Mouse (Mus musculus) v-Abl transformed pro-B cells (cell line): ENCODE measurements around the gene Ttc13.

Experiments
- in situ Hi-C, 2 experiments: fragments of 400-800 bp; cut with MboI; formaldehyde crosslinking; loops; one replicate each; pipeline ENCODE4 v1.15.1; 2025; ENCODE audit not compliant: unreplicated experiment in 2 of 2

Gene Ttc13

GRCm38 (mm10) chr8:124705823-124706222, 16.0 kb downstream of the Ttc13 start:
- in situ Hi-C loops, result no loop called here

- in situ Hi-C loops, result no loop called here
Measured at GRCm38 (mm10) chr8:124704376-124704775, 17.4 kb downstream of the Ttc13 start.

- in situ Hi-C loops, result no loop called here
Measured at GRCm38 (mm10) chr8:124703526-124703925, 18.3 kb downstream of the Ttc13 start.

- in situ Hi-C loops, result no loop called here
Measured at GRCm38 (mm10) chr8:124702183-124702582, 19.6 kb downstream of the Ttc13 start.

- in situ Hi-C loops, result no loop called here
Measured at GRCm38 (mm10) chr8:124701023-124701422, 20.8 kb downstream of the Ttc13 start.

DNA sequence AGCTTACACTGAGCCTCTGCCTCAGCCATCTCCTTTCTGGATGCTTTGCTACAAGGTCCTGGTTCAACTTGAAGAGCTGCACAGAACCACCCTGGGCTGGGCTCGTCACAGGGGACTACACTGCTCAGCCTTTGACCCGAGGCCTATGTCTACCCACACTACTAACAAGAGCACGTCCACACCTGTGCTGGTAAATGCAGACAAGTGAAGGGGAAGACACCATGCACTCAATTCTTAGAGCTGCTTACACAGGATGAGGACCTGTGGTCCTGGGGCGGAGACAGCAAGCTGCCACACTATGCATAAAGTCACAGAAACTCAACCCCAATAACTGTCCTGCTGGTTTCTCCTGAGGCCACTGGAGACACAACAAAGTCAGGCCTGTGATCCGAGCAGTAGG, 21.5 kb downstream of the Ttc13 start:
- in situ Hi-C loops, result no loop called here

GRCm38 (mm10) chr8:124695424-124696100, 26.2 kb downstream of the Ttc13 start:
- in situ Hi-C loops, result no loop called here

DNA sequence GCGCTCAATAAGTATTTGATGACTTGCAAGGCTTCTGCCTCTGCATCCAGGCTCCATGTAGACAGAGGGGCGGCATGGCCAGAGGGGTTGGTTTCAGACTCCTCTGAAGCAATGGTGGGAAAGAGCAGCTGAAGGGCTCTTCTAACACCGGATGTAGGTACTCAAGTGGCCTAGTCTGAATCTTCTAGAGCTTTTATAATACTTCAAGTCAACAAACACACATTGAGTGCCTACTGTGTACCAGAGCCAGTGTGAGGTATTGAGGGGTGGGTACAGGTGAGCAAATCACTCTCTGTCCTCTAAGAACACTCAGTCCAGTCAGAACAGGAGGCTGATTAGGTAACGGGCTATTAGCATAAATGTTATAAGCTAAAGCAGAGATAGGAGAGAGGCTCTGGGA, 30.1 kb downstream of the Ttc13 start:
- in situ Hi-C loops, result no loop called here

DNA sequence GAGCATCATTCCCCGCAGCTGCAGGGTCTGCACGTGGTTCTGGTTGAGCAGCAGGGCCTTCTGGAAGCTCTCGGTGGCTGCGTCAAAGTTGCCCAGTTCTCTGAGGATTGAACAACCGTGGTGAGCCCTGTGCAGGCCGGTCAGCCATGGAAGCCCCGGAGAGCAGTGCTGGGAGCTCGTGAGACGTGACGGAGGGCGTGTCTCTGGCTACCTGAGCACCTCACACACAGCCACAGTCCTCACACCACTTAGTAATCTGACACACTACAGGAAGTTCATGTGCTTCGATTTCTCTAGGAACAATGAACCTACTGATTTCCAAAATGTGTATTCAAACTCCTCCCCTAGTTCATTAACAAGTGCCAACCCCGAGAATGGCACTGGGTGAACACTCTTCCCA, 32.9 kb downstream of the Ttc13 start:
- in situ Hi-C loops, result no loop called here

DNA sequence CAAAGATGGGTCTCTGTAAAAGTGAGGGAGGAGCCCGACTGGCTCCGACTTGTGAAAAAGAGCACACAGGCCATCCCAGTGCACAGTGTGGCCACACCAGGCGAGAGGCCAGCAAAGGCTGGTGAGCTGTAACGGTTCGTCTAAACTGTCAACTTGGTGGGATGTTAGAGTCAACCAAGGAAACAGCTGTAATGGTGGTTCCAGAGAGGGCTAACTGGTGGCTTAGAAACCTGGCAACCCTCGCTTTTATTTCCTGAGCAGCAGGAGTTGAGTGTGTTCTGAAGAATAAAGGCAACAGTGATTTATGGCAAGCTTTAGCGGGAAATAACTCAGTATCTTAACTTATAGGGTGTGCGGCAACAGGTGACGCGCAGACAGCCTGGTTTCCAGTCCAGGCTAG, 39.6 kb downstream of the Ttc13 start:
- in situ Hi-C loops, result no loop called here

DNA sequence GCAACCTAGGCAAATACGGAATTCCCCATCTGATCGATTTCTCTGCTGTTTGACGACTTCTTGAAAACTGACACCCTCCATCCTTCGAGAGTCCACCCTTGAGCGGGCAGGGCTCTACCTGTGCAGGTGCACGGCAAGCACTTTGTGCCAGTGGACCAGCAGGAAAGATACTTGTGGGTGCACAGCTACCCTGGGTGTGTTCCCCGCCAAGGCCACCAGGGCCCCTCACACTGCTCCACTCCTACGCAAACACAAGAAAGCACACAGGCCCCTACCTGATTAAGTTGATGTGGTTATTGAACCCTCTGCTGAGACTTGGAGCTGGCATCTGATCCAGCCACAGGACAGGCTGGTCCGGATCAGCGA, 40.0 kb downstream of the Ttc13 start:
- in situ Hi-C loops, result no loop called here

GRCm38 (mm10) chr8:124681077-124681791, 40.5 kb downstream of the Ttc13 start:
- in situ Hi-C loops, result no loop called here

DNA sequence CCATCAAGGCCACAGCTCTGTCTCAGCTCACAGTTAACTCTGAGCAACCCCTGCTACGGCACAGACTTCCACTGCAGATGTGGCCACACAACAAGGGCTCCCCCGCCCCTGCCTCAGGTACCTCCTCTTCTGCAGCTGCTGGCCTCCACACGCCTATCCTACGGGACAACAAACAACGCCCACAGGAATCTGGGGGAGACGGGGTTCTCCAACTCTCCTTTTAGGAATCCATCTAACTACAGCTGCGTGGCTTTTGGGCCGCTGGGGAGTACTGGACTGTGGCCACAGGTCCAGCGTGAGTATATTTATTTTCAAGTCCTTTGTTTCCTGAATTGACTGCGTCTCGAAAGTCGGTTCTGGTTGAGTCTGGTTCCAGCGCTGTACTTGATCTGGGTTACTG, 43.5 kb downstream of the Ttc13 start:
- in situ Hi-C loops, result no loop called here

GRCm38 (mm10) chr8:124677486-124677885, 44.3 kb downstream of the Ttc13 start:
- in situ Hi-C loops, result no loop called here

- in situ Hi-C loops, result no loop called here
Measured at GRCm38 (mm10) chr8:124677078-124677477, 44.7 kb downstream of the Ttc13 start.

DNA sequence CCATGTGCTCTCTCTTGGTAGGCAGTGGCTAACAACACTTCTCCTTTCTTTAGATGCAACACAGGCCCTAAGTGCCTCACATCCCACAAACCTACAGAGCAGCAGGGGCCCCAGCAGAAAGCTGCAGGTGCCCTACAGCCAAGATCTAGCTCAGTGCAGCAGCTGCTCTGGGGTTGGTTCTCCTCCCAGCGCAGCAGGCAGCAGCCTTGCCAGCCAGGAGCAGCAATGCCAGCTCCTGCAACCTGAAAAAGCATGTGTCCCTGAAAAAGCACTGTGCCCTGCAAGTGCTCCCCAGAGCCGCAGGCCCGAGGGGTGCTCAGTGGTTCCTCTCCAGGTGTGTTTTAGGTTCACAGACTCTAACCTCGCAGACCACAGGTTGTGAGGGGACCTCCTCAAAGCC, 45.1 kb downstream of the Ttc13 start:
- in situ Hi-C loops, result no loop called here

GRCm38 (mm10) chr8:124672345-124672744, 49.4 kb downstream of the Ttc13 start:
- in situ Hi-C loops, result no loop called here

DNA sequence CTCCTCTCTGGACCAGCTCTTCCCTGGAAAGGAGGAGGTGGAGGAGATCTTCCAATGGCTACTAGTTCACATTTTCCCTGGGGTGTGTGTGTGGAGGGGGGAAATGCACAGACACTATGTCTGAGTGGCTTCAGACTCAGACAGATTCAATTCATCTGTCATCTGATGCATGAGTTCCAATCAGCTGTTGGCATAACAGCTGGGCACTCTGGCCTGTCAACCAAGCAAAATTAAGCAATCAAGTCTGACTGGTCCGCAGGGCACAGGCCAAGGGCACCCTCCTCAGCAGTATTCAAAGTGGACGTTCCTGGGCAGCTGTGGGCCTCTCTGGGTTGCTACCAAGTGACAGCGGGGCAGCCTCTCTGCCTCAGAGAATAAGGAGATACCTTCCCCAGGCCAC, 53.0 kb downstream of the Ttc13 start:
- in situ Hi-C loops, result no loop called here

DNA sequence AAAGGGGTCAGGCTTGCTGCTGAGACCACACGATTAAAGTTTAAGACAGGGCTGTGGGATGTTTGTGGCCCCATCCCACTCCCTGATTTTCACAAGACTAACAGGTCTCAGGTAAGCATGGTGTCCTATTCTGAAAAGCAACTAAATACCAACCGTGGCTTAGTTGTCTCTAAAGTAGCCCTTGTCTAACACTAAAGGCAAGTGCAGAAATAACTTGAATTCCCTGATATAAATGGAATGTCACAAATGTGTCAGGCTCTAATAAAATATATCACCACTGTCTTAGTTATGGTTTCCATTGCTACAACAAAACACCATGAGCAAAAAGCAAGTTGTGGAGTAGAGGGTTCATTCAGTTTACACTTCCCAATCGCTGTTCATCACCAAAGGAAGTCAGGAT, 57.4 kb downstream of the Ttc13 start:
- in situ Hi-C loops, result no loop called here

GRCm38 (mm10) chr8:124663874-124664230, 57.9 kb downstream of the Ttc13 start:
- in situ Hi-C loops, result no loop called here

DNA sequence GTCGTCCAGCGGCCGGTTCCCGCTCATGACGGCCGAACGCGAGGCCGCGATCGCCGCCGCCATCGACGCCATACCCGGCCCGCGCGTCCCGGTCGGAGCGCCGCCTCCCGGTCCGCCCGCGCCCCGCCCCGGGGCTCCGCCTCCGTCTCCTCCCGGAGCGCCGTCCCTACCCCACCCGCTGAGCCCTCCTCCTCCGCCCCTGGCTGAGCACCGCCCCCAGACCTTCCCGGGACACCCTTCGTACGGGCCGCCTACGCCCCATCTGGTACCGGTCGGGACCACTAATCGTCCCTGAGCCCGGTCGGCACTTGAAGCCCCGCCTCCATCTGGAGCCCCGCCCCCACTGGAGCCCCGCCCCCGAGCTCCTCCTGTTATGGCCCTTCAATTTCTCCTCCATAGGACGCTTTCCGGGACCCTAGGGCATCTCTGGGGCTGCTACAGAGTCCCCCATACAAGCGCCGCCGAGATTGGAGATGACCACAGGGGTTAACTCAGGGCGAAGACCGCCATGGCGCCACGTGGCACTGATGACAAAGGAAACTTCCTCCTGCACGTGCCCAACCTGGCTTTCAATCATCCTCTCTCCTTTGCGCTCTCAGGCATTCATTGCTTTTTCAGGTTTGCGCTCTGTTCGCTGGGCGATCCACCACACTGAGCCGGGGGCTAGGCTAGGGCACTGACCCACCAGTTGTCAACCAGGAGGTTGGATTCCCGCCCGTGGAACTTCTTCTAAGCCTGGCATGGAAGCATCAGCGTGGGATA, 58.5 kb downstream of the Ttc13 start, which contains the start of gene 2310022B05Rik:
Gene 2310022B05Rik (minus strand): TSS at position 258 of the 762 bp plus-strand sequence.
- in situ Hi-C loops, result no loop called here
